Mouse (Mus musculus): ENCODE results near the gene Gatad2b.

Gatad2b gene

DNA sequence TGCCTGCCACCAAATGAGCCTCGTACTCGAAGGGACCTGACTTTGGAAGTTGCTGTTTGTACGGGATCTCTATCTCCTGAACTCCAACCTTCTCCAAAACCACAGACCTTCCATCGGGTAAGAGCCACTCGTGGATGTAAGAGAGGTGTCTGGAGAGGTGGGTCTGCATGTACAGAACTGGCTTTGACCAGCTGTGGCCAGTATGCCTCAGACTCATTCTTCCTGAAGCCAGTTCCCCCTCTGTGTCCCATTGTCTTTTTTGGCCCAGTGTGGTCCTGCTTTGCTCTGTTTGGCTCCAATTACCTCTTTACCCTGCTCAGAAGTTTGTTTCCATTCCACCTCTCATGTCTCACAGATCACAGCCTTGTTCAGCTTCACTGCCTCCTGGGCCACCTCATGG, 85.5 kb downstream of the Gatad2b start:
- no peak for DNase-seq (ENCODE audit: low read depth, low spot score)

DNA sequence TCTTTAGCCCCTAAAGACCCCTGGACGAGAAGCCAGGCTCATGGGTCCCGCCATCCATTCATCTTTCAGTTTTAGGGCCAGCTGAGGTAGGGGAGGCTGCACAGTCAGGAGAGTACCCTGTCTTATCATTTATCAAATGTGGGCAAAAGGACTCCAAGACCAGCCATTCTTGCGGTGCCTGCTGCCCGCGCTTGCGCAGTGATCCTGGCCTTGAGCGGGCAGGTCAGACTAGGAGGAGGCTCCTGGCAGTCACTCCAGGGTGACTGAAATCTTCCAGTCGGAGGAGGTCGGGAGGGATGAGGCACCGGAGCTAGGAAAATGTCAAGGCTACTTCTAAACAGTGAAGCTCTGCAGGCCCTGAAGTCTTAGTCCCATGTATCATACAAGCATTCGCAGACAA, 88.7 kb downstream of the Gatad2b start:
- no peak for DNase-seq (ENCODE audit: low read depth, low spot score)

- DNase-seq (ENCODE audit: low read depth, low spot score): no peak
Measured at GRCm38 (mm10) chr3:90383690-90384089, 90.7 kb downstream of the Gatad2b start.

GRCm38 (mm10) chr3:90384851-90385375, 91.9 kb downstream of the Gatad2b start:
- no peak for DNase-seq (ENCODE audit: low read depth, low spot score)

GRCm38 (mm10) chr3:90386817-90387216, 93.8 kb downstream of the Gatad2b start:
- DNase-seq (ENCODE audit: low read depth, low spot score): no peak

DNA sequence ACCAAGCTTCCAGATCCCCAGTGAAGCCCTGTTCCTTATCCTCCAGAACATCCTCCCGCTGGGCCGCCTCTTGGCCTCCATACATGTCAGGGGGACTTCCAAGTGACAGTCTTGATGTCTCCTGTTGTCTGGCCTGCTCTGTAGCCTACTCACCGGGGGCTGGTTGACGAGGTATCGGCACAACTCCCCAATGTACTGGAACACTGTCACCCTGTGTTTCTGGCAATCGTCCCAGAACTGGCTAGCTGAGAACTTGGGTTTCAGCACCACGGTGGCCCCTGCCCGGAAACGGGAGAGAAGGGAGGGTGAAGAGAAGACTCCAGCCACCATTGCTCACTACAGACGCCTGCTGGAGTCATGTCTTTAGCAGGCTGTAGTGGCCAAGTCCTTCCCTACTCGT, 94.5 kb downstream of the Gatad2b start:
- no peak for DNase-seq (ENCODE audit: low read depth, low spot score)

- DNase-seq (ENCODE audit: low read depth, low spot score): no peak
Measured at GRCm38 (mm10) chr3:90388192-90388591, 95.2 kb downstream of the Gatad2b start.

DNA sequence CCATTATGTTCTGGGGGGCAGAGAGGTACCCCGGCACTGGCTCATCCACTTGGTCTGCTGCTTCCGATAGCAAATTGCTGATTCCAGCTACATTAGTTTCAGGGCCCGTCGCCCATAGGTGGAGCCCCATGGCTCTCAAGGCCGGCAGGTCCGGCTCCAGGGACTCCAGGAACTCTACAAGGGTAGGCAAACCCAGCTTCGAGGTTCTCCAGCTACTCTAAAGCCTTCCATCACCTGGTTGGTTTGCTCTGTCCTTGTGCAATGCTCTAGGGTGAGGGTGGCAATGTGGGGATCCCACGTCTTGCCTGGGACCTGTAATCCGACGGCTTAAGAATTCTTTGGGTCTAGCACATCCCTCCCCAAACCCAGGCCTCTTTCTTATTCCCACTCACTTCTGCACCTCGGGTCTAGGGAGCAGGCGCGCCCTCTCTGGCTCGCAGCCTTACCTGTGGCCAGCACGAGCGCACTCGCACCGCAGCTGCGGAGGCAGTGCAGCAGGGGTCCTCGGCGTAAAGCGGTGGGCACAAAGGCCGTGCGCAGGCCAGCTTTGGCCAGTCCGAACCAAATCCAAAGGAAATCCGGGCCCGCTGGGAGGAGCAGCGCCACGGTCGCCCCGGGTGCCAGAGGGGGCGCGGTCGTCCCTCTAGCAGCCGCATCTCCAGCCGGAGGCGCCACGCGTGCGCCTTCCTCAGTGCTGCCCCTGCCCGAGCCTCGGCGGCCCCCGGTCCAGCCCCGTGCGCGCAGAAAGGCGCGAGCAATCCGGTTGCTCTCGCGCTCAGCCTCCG, 95.9 kb downstream of the Gatad2b start:
- no peak for DNase-seq (ENCODE audit: low read depth, low spot score)

DNA sequence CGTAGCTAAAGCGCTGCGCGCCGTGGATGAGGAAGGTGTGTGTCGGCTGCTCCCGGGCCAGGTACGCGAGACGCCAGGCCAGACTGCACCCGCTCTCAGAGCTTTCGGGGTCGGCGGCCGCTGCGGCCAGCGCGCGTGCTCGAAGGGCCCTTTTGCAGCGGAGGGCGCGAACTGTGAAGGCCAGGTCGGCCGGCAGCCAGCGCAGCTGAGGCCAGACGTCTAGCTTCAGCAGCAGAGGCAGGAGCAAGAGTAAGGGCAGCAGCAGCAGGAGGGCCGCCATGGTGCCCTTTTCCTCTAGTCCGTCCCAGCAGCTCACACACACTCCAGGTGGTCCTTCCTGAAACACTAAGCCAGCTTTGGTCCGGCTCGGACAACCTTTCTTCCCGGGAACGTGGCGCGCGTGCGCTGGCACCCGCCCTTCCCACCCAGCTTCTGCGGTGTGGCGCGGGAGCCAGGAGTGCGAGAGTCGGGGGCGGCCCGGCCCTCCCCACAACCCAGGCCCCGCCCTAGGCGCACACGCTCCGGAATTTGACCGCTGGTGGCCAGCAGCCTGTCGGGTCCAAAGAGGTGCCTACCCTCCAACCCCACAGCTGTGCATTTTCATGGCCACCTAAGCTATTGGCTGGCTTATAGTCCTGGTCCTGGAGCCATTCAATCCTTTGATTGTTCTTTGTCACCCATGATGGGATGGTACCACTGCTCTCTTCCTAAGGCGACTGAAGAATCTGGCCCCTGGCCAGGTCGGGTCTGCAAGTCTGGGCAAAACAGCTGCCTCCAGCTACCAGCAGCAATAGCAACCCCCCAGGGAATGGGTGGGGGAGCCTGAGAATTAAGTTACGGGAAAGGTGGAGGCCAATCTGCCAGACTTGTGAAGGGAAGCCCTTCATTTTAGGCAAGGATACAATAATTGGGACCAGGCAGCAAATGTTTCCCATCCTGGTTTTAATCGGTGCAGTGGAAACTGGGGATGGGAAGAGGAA, 96.8 kb downstream of the Gatad2b start, which contains the start of gene Slc27a3:
Gene Slc27a3 (minus strand): TSS at position 428 of the 980 bp plus-strand sequence.
- DNase-seq (ENCODE audit: low read depth, low spot score): no peak

- DNase-seq (ENCODE audit: low read depth, low spot score): no peak
Measured at GRCm38 (mm10) chr3:90391004-90391403, 98.0 kb downstream of the Gatad2b start.

DNA sequence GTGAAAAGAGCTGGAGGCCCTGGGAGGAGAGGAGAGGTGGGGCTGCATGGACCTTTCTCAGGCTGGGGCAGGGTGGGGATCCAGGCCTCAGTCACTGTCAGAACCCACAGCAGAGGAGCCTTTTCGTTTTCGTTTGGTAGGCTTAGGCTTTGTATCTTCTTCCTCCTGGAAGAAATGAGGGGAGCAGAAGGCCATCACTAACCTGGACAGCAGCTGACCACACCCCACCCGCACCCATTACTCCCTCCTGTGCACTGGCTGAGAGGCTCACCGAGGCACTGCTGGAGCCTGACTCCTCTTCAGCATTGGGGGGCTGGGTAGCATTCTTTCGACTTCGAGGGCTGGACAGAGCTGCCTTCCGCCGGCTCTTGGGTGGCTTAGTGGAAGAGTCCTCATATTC, 99.0 kb downstream of the Gatad2b start:
- DNase-seq (ENCODE audit: low read depth, low spot score): no peak

GRCm38 (mm10) chr3:90392661-90393060, 99.7 kb downstream of the Gatad2b start:
- no peak for DNase-seq (ENCODE audit: low read depth, low spot score)

DNA sequence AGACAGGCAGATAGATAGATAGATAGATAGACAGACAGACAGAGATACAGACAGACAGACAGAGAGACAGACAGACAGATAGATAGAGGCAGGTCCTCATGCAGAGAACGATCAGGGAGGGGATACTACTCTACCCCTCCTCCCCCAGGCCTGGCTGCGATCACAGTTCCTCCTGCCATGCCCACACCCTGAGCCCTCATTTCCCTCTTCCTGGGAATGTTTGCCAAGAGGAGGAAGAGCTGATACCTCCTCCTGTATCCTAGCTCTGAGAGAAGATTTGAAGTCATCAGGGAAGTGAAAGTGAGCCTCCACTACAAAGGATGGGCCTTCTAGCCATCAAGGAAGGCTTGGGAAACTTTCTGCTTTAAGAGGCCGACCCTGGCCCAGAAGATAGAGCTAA, 102.7 kb downstream of the Gatad2b start:
- DNase-seq (ENCODE audit: low read depth, low spot score): no peak

DNA sequence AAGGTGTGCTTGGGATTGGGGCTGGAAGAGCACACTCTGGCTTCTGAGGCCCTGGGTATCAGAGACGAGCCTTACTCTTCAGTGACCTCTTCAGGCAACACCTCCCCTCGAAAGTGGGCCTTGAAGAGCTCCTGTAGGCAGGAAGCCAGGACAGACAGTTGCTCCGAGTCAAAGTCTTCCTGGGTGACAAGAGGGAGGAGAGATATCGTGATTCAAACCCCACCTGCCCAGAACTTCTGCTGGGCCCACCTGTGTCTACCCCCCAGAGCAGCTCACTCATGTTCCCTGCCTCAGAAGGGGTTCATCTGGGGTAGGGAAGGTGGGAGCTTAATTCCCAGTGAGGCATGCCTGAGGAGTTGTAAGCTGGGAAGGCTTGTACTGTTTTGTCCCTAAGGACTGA, 108.0 kb downstream of the Gatad2b start:
- no peak for DNase-seq (ENCODE audit: low read depth, low spot score)

DNA sequence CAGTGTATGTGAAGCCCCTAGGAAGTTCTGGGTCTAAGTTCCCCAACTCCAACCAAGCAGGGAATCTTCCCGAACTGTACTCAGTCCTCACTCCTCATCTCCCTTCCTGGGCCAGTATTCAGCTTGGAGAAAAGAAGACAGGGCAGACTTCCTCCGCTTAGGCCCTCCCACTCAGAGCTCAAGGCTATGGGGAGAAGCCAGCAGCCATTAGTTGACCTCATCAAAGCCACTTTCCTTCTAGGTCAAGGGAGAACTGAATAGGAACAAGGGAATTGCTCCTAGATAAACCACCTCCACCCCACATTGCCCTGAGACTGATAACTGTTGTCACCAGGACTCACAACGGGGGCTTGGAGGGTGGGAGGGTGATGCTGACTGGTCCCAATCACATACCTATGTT, 111.1 kb downstream of the Gatad2b start:
- no peak for DNase-seq (ENCODE audit: low read depth, low spot score)

DNA sequence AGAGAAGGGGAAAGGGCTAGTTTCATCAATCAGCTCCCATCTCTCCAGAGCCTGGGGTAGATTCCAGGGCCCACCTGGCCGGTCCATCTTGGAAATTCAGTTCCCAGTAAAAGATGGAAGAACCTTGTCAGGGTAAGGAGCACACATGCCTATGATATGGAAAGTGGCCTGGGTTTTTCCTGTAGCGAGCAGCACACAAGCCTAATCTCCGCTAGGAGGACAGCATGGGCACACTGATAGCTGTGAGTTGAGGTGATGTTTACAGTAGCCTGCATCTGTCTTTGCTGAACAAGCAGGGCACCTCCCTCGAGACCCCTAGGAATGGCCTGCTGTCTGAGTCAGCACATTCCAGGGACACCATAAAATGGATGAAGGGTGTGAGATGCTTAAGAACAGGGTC, 111.6 kb downstream of the Gatad2b start:
- DNase-seq (ENCODE audit: low read depth, low spot score): no peak

DNA sequence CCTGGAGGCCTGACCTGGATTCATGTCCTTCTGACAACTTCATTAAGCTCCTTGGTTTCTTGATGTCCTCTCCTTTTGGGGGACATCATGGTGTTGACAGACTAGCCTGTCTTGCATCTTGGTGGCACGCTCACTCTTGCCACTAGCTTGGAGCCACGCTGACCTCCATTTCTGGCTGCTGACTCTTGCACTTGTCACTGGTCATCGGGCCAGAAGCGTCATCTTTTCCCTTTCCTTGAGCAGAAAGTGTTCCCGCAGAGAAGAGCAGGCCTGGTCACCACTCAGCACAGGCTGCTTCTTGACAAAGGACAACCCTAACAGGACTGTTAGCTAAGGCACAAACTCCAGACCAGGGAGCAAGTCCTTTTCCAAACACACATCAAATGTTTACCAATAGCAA, 113.4 kb downstream of the Gatad2b start:
- no peak for DNase-seq (ENCODE audit: low read depth, low spot score)

- DNase-seq (ENCODE audit: low read depth, low spot score): no peak
Measured at GRCm38 (mm10) chr3:90408721-90409120, 115.7 kb downstream of the Gatad2b start.

DNA sequence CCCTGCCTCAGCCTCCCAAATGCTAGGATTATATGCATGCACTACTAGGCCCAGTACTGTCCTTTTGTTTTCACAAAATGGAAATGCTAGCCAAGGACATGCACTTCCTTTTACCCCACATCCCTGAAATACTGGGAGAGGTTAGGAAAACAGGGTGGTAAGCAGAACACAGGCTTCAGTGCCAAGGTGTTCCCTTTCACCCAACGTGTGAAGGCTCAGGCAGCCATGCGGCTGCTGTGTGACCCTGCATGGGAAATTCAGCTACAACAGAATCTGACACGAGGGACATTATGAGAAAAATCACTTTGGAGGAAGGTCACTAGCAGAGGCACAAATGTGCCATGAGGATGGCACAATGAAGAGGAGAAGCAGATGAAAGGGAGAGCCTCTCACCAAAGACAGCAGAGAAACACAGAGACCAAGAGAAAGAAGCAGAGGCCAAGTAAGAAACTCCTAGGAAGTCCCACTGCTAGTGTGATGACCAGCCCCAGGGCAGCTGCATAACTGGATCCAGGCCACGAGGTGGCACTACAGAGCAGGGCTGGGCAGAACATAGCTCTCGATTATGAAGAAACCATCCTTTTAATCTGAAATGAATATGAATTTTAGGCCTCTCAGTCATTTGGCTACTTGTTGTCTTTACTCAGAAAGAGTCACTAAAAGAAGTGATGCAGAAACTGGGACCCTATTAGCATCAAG, 119.5 kb downstream of the Gatad2b start:
- DNase-seq (ENCODE audit: low read depth, low spot score): no peak

DNA sequence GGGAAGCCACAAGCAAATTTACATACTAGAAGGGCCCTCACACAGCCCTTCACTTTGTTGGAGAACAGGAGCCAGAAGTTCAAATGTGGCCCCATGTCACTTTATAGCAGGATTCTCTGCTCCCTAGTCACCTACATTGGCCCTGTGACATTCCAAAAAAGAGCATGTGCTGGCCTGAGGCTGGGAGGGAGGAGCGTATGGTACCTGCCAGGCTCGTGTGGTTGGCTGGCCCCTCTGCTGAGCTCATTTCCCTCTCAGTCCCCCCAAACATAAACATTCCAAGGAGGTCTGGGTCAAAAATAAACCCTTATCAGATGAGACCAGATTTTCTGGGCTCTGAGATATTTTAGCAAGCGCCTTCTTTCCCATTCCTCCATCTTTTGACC, 120.0 kb downstream of the Gatad2b start:
- no peak for DNase-seq (ENCODE audit: low read depth, low spot score)

Measured in WW6 (cell line).